Mouse (Mus musculus): ENCODE results near the gene Fam71e2. TPM values are rescaled to one million over a fixed set of nuclear protein-coding genes. Genes with fewer than 3 reads are reported as not detected.
A peak's percentile ranks its signal among the peaks of the same experiment; 100 is the strongest.

The Fam71e2 gene
- total and polyA plus RNA-seq, 3 experiments = 0.05 TPM; not detected in 2

DNA sequence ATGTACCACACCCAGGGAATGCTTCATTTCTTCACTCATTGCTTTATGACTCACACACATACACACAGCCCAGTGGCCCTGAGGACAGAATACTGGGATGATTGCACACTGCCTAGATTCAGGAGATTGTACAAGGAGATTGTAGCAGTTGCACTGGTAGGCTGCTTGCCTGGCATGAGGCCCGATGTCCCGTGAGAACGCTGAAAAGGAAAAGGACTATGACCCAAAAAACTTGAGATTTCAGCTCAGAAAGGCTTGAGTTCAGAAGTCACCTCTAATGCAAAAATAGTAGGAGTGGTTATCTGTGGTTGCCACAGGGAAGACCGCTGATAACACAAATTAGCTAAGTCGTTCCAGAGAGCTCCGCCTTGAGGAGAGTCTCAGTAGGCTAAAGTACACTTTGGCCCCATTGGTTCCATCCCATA is 38.1 kb downstream of the Fam71e2 start:
- peaks cover 15% of the 10 kb centered on the region for H3K4me1 ChIP-seq (ENCODE audit: insufficient read depth, low read depth, low read length)
- H3K36me3 ChIP-seq (replicated peaks) = no peaks in the 10 kb centered on the region
- DNase-seq (ENCODE audit: low spot score) = no peak
- no peak for ATAC-seq (ENCODE audit: extremely low read depth, insufficient number of reproducible peaks, low FRiP score, poor library complexity, severe bottlenecking)
- TF ChIP-seq GATA1 (IDR thresholded peaks at IDR 0.05; ENCODE audit: borderline replicate concordance, low read length) (no peak), POLR2AphosphoS5 (IDR thresholded peaks at IDR 0.05; ENCODE audit: insufficient replicate concordance, low read depth, low read length) (no peak), GATA2 (IDR thresholded peaks at IDR 0.05; ENCODE audit: borderline replicate concordance, low read depth, low read length) (no peak), TAL1 (conservative IDR thresholded peaks at IDR 0.05; ENCODE audit: low read depth, low read length) (no peak), CTCF (IDR thresholded peaks at IDR 0.05; ENCODE audit: low read depth, low read length) (no peak)
- peaks cover 7% of the 10 kb centered on the region; the same call in 1 of the 2 replicates for H3K27me3 ChIP-seq (ENCODE audit: insufficient read depth, low read length)
- H3K9me3 ChIP-seq (replicated peaks) = no peaks in the 10 kb centered on the region
- H3K4me3 ChIP-seq (ENCODE audit: low read depth, low read length) = no peak overlapping the region

- TF ChIP-seq TAL1 (conservative IDR thresholded peaks at IDR 0.05; ENCODE audit: low read depth, low read length) (no peak), POLR2AphosphoS5 (IDR thresholded peaks at IDR 0.05; ENCODE audit: insufficient replicate concordance, low read depth, low read length) (no peak), CTCF (IDR thresholded peaks at IDR 0.05; ENCODE audit: low read depth, low read length) (no peak), GATA2 (IDR thresholded peaks at IDR 0.05; ENCODE audit: borderline replicate concordance, low read depth, low read length) (no peak), GATA1 (IDR thresholded peaks at IDR 0.05; ENCODE audit: borderline replicate concordance, low read length) (no peak)
- no peaks in the 10 kb centered on the region for H3K36me3 ChIP-seq (replicated peaks)
- peaks cover 10% of the 10 kb centered on the region; the same call in 1 of the 2 replicates for H3K27me3 ChIP-seq (ENCODE audit: insufficient read depth, low read length)
- ATAC-seq (ENCODE audit: extremely low read depth, insufficient number of reproducible peaks, low FRiP score, poor library complexity, severe bottlenecking) (no peak), DNase-seq (ENCODE audit: low spot score) (no peak)
- no peak overlapping the region for H3K4me3 ChIP-seq (ENCODE audit: low read depth, low read length)
- H3K9me3 ChIP-seq (replicated peaks) = no peaks in the 10 kb centered on the region
- peaks cover 15% of the 10 kb centered on the region for H3K4me1 ChIP-seq (ENCODE audit: insufficient read depth, low read depth, low read length)
Observed at GRCm38 (mm10) chr7:4731090-4731489, 40.0 kb downstream of the Fam71e2 start.

- Histone ChIP-seq H3K27me3 (ENCODE audit: insufficient read depth, low read length) (peaks cover 33% of the 10 kb centered on the region), H3K4me3 (ENCODE audit: low read depth, low read length) (no peak within 1 kb of the TSS), H3K4me1 (ENCODE audit: insufficient read depth, low read depth, low read length) (peaks cover 8% of the 10 kb centered on the region), H3K36me3 (replicated peaks) (no peaks in the 10 kb centered on the region), H3K9me3 (replicated peaks) (no peaks in the 10 kb centered on the region)
- TF ChIP-seq GATA2 (IDR thresholded peaks at IDR 0.05; ENCODE audit: borderline replicate concordance, low read depth, low read length) = no peak
- no peak for TF ChIP-seq POLR2AphosphoS5 (IDR thresholded peaks at IDR 0.05; ENCODE audit: insufficient replicate concordance, low read depth, low read length)
- TF ChIP-seq CTCF (IDR thresholded peaks at IDR 0.05; ENCODE audit: low read depth, low read length) = no peak
- no peak for TF ChIP-seq GATA1 (IDR thresholded peaks at IDR 0.05; ENCODE audit: borderline replicate concordance, low read length)
- no peak for TF ChIP-seq TAL1 (conservative IDR thresholded peaks at IDR 0.05; ENCODE audit: low read depth, low read length)
- DNase-seq (ENCODE audit: low spot score) (no peak), ATAC-seq (ENCODE audit: extremely low read depth, insufficient number of reproducible peaks, low FRiP score, poor library complexity, severe bottlenecking) (peak; percentile 49)
Observed at GRCm38 (mm10) chr7:4725169-4725568, 45.9 kb downstream of the Fam71e2 start, which contains the start of gene Tmem150b. Tmem150b (minus strand) TSS chr7:4725249.

DNA sequence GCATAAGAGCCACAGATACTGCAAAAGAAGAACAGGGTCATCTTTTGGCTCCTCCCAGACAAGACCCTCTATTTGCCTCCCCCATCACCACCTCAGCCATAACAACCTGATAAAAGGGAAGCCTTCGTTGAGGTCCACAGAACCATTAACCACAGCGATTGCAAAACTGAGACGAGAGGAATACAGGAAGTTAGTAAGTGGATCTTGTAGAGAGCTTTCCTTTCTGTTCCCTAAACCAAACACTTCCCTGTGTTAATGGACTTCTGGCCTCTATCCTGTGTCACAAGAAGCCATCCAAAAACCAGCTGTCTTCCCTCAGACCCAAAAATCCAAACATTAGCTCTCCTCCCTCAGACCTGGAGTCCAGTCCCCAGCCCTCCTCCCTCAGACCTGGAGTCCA is 46.7 kb downstream of the Fam71e2 start:
- no peak for ATAC-seq (ENCODE audit: extremely low read depth, insufficient number of reproducible peaks, low FRiP score, poor library complexity, severe bottlenecking)
- H3K4me3 ChIP-seq (ENCODE audit: low read depth, low read length) = no peak overlapping the region
- H3K27me3 ChIP-seq (ENCODE audit: insufficient read depth, low read length) = peaks cover 37% of the 10 kb centered on the region
- H3K36me3 ChIP-seq (replicated peaks) = no peaks in the 10 kb centered on the region
- H3K4me1 ChIP-seq (ENCODE audit: insufficient read depth, low read depth, low read length) = peaks cover 8% of the 10 kb centered on the region
- H3K9me3 ChIP-seq (replicated peaks) = no peaks in the 10 kb centered on the region
- DNase-seq (ENCODE audit: low spot score) = no peak
- TF ChIP-seq TAL1 (conservative IDR thresholded peaks at IDR 0.05; ENCODE audit: low read depth, low read length) = no peak
- no peak for TF ChIP-seq GATA1 (IDR thresholded peaks at IDR 0.05; ENCODE audit: borderline replicate concordance, low read length)
- TF ChIP-seq POLR2AphosphoS5 (IDR thresholded peaks at IDR 0.05; ENCODE audit: insufficient replicate concordance, low read depth, low read length) = no peak

DNA sequence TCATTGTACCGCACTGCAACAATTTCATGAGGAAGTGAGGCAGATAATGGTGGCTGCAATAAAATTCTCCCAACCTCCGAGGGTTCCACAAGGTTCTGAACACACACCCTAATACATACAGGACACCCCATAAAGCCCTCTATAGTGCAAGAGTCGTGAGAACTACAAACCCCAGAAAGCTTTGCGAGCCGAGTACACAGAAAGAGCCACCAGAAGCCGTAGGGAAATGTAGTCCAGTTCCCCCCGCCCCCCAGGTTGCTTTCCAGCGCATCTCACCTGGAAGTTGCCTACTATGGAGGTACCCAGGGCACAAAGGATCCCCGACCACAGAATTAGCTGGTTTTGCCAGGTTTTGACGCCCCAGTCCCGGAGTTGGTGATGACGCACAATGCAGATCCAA is 47.6 kb downstream of the Fam71e2 start:
- DNase-seq (ENCODE audit: low spot score) (no peak), ATAC-seq (ENCODE audit: extremely low read depth, insufficient number of reproducible peaks, low FRiP score, poor library complexity, severe bottlenecking) (no peak)
- Histone ChIP-seq H3K27me3 (ENCODE audit: insufficient read depth, low read length) (peaks cover 37% of the 10 kb centered on the region), H3K36me3 (replicated peaks) (no peaks in the 10 kb centered on the region), H3K4me3 (ENCODE audit: low read depth, low read length) (no peak overlapping the region), H3K4me1 (ENCODE audit: insufficient read depth, low read depth, low read length) (peaks cover 8% of the 10 kb centered on the region), H3K9me3 (replicated peaks) (no peaks in the 10 kb centered on the region)
- TF ChIP-seq TAL1 (conservative IDR thresholded peaks at IDR 0.05; ENCODE audit: low read depth, low read length) (no peak), CTCF (IDR thresholded peaks at IDR 0.05; ENCODE audit: low read depth, low read length) (no peak), POLR2AphosphoS5 (IDR thresholded peaks at IDR 0.05; ENCODE audit: insufficient replicate concordance, low read depth, low read length) (no peak), GATA1 (IDR thresholded peaks at IDR 0.05; ENCODE audit: borderline replicate concordance, low read length) (no peak), GATA2 (IDR thresholded peaks at IDR 0.05; ENCODE audit: borderline replicate concordance, low read depth, low read length) (no peak)

GRCm38 (mm10) chr7:4719276-4719675 is 51.8 kb downstream of the Fam71e2 start:
- Histone ChIP-seq H3K4me3 (ENCODE audit: low read depth, low read length) (no peak overlapping the region), H3K27me3 (ENCODE audit: insufficient read depth, low read length) (peaks cover 22% of the 10 kb centered on the region), H3K36me3 (replicated peaks) (no peaks in the 10 kb centered on the region), H3K4me1 (ENCODE audit: insufficient read depth, low read depth, low read length) (no peaks in the 10 kb centered on the region; the same call in 1 of the 2 replicates), H3K9me3 (replicated peaks) (no peaks in the 10 kb centered on the region)
- DNase-seq (ENCODE audit: low spot score) (no peak), ATAC-seq (ENCODE audit: extremely low read depth, insufficient number of reproducible peaks, low FRiP score, poor library complexity, severe bottlenecking) (no peak)
- TF ChIP-seq TAL1 (conservative IDR thresholded peaks at IDR 0.05; ENCODE audit: low read depth, low read length) (no peak), POLR2AphosphoS5 (IDR thresholded peaks at IDR 0.05; ENCODE audit: insufficient replicate concordance, low read depth, low read length) (no peak), GATA2 (IDR thresholded peaks at IDR 0.05; ENCODE audit: borderline replicate concordance, low read depth, low read length) (no peak), CTCF (IDR thresholded peaks at IDR 0.05; ENCODE audit: low read depth, low read length) (no peak), GATA1 (IDR thresholded peaks at IDR 0.05; ENCODE audit: borderline replicate concordance, low read length) (no peak)
